Mouse (Mus musculus) CD8-positive naive resting alpha-beta T cell, adult 2 months (primary cell): ENCODE measurements around the gene Nr2f1.
"Not testable (repeated sequence)": the region's sequence is repeated elsewhere in the genome, so short reads cannot be mapped to it uniquely, and the experiment has no call there.

Experiments used
- DNase-seq, 2 experiments: peaks; one replicate each; pipeline ENCODE4 v3.0.0; 2022; ENCODE audit warnings: low read depth in 2 of 2, low spot score in 2 of 2

Nr2f1 gene

DNA sequence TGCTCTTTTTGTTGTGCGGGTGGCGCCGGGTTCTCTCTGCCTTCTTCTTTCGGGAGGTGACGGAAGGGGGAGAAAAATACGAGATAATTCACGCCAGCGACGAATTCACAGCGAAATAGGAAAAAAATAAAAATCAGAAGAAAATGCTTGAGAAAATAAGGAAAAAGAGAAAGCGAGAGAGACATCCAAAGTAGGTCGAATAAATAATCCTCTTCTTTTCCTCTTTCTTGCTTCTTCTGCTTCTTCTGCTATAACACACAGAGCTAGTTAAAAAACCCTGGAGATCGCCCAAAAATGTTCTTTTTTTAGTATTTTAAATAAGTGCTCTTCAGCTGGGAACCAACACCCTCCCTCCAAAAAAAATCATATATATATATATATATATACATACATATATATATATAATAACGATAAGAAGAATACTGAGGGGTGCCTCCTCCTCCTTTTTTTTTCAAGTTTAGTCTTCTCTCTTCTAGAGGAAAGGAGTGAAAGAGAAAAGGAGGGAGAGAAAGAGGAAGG lies at the start of gene Nr2f1:
Gene Nr2f1, minus strand, starts transcription at position 116 of the 519 bp plus-strand sequence.
- no peak for DNase-seq

DNA sequence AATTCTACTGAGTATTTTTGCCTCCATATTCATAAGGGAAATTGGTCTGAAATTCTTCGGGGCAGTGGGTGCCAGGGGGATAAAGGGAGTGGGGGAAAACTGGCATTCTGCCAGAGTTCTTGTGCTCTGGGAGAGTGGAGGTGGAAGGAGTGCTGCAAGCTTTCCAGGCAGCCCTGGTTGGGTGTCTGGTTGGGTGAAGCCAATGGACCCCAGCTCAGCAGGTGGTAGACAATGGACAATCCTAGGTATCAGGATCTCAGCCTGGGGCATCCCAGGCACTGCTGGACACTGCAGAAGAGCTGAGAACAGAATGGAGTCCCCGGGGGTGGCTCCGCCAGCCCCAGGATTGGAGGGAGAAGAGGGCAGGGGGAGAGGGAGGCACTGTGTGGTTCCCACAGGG lies 22.1 kb upstream of the Nr2f1 start:
- no peak for DNase-seq

DNA sequence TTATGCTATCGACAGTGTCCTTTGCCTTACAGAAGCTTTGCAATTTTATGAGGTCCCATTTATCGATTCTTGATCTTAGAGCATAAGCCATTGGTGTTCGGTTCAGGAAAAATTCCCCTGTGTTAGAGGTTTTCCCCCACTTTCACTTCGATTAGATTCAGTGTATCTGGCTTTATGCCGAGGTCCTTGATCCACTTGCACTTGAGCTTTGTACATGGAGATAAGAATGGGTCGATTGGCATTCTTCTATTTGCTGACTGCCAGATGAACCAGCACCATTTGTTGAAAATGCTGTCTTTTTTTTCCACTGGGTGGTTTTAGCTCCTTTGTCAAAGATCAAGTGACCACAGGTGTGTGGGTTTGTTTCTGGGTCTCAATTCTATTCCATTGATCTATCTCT lies 20.7 kb upstream of the Nr2f1 start:
- DNase-seq, result not testable (repeated sequence)

DNA sequence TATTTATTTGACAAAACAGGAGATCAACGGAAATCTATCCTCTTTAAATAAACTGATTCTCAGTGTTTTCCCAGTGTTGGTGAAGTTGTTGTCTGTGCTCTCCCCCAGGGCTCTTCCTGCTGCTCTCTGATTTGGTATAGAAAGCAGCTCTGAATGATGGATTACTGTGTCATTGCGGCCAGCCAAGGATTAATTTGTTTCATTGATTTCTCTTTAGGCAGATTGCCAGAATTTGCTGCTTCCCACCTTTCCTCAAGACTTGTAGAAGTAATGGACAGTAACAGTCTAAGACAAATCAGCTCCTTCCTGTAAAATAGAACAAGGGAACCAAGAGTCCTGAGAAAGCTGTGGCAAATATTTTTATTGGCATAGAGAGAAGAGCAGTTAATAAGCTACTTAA lies 15.7 kb upstream of the Nr2f1 start:
- no peak for DNase-seq

DNA sequence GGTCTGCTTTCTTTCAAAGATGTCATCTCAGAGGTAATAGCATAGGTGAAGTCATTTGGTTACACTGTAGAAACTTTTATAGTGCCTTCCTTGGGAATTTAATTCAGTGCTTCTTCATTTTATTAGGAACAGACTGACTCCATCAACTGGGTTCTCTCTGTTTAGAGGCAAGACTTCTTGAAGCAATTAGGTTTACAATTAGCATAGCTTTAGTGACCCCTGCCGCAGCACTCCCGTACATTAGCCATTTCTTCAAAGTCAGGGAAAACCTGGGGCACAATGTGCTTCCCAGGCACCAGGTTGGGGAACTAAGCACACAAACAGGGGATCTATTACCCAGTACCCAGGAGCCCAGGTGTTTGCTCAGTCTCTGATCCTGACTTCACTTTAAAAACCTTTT lies 13.6 kb upstream of the Nr2f1 start:
- DNase-seq, result no peak

DNA sequence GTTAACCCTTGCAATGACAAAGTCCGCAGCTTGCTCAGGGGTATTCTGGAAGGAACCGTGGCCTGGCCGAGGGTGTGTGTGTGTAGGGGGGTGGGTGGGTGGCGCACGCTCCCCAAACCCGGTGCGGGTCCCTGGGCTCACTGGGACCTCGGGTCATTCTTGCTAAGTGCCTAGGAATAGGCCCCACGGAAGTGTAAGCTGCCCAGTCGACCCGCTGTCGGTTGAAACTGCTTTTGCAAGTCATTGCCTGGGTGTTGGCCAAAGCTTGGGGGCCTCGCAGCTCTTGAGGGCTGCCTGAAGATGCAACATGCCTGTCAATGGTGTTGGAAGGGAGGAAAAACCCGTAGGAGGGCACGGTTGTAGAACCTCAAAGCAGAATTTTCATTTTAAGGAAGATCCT lies 12.6 kb upstream of the Nr2f1 start:
- DNase-seq, result no peak

DNA sequence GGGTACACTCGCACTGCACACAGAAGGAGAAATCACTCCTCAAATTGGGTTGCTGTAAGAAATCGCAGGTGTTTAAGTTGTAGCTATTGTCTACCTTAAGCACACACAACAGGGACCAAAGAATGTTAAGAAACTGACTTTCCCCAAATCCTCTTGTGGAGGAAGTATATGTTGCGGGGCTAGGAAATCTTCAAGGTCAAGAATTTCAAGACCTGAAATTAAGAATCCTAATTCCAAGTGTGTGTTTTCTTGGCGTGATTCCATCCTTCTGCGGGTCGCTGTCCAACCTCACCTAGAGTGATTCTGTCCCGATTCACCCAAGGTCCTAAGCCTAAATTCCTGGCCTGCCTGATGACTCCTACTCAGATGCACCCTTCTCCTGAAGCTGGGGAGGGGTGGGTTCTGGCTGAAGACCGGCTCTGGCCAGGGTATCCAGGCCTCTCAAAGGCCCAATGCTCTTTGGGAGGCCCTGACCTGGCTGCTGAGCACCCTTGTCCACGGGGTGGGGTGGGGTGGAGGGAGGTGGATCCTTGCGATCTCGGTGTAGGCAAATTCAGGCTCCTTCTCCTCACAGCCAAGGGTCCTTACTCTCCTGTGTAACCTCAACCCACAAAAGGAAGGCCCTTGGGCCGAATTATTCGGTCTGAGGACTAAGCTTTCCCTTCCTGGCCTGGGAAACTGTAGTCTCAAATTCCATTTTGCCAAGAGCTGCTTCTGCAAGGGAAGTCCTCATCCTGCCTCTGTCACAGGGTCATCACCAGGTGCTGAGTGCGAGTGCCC lies 11.9 kb upstream of the Nr2f1 start:
- no peak for DNase-seq

DNA sequence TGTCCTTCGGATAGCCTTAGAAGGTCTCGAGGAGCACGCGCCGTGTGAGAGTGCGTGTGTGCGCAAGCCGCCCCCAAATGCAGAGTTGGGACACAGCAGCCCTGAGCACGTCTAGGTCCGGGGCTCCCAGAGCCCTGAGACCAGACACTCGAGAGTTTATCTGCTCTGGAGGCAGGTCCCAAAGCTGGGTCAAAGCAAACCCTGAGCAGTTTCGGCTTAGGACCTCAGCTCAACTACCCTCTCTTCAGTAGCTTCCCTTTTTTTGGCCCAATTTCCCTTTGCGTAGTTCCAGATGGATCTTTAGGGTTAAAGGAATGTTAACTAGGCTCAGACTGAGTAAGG lies 11.2 kb upstream of the Nr2f1 start:
- no peak for DNase-seq

DNA sequence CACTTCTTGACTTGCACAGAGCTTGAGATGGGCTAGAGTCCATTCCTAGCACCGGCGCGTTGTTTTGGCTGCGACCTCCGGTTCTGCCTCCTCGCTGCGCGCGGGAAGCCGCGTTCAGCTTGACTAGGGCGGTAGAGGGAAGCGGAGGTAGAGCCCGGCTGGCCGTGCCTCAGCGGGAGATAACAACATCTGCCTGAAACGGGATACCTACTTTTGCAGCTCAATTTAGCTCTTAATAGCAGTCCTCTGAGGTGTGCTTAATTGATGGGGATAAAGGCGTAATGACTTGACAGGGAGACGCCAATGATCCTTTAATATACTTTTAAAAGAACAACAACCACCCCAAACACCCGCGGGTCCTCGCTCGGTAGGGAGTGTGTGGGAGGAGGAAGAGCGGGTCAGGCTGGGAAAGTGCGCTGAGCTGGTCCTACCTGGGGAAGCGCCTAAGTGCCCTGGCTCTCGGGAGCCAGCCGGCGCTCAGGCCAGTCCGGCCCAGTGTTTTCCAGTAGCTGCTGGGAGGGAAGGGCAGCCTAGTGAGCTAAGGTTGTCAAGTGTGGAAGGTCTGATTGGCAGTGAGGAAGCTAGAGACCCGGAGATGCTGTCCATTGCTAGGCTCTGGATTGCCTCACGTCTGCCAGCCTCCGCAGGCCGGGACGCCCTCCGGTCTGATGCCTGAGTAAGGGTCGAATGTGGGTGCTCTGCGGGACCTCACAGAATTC lies 10.6 kb upstream of the Nr2f1 start:
- no peak for DNase-seq

DNA sequence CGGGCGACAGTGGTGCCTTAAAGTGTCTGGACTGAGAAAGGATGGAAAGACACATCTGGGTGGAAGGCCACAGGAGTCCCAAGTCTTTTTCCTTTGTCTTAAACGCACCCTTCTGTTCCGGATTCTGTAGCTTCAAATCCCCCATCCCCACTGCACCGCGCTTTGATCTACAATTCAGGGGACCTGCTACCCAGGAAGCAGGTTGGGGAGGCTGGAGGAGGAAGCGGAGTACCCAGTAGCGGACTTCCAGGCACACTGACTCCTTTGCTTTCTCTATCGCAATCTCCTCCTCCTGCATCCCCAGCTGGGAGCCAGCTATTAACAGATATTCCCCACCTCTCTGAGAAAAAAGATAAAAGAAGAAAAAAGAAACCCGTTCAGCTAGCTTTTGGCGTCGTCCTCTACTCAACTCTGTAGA lies 10.1 kb upstream of the Nr2f1 start:
- no peak for DNase-seq

DNA sequence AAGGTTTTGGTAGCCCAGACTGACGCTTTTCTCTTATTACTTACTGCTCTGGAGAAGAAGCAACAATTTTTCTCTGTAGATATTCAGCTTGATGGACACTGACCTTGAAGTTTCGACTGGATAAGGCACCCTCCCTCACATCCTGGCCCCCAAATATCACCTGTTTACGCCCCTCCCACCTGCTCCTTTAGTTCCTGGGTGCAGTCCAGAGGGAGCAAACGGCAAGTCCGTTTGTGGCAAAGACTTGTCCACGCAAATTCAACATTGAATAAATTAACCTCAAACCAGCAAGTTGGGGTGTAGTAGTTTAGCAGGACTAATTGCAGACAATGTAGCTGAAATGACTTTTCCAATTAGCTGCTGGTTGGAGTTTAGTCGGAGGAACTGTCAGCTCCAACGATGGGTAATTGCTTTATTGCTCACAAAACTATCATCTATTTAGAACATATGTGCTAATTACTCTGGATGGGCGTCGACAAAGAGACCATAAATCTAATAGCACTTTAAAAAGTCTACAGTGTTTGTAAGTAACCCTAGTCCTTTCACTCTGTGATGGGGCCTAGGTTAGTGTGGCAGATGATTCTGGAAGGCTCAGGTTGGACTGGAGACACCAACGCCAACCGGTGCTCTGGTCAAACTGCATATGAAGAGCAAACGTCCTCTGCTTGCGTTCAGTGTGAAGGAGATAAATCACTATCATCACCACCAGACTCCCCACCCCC lies 9.3 kb upstream of the Nr2f1 start:
- DNase-seq, result no peak

DNA sequence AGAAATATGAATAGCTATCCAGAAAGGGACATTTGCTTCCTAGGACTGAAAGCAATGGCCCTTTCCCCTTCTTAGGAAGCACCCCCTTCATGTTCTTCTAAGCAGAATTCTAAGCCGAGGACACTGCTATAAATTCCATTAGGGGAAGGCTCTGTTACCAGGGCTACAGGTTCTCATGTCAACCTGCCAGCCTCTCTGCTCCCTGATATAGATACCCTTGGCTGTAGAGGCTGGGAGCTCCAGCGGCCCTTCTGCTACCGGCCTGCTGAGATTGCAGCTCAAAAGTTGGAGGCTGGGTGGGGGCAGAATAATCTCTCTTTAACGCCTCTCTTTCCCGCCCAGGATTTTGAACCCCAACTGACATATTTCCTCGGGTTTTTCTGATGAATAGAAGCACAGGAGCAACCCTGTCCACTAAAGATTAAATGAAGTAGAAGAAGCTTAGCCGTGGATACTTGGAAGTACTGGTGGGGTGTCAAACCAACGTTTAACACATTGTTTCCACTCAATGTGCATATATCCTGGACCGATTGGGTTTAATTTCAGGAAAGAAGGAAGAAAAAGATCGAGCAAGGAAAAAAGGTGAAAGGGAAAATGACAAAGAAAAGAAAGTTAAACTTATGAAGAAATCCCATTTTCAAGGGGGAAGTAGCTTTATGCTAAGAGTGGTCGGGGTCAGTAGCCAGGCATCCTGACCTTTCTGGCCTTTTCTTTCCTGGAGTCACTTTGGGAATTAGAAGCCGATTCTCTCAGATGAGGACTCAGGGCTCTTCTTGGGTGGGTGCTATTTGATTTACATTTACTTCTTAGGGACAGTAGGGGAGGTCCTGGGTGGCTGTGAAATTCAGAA lies 8.5 kb upstream of the Nr2f1 start:
- DNase-seq, result no peak

DNA sequence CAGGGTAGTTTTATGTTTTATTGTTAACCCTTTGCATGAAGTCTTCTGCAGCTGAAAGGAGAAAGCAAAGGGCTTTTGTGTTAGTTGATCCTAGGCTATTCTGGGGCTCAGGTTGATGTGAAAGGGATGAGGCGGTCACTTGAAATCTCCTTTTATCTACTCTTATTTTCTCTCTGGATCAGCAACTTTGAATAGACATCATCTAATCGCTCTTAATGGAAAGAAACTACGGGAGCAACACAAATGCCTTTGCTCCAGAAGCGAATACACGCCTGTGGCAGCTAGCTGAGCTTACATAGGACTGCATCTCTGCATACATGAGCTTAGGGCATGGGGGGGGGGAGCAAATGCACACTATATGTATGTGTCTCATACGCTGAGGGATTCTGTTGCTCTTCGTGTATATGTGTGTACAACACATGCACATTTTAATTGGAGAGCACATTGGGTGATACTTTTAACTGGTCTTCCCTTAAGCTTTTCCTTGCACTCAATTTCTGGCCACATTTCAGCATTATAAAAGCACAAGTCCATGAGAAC lies 7.4 kb upstream of the Nr2f1 start:
- DNase-seq, result no peak

DNA sequence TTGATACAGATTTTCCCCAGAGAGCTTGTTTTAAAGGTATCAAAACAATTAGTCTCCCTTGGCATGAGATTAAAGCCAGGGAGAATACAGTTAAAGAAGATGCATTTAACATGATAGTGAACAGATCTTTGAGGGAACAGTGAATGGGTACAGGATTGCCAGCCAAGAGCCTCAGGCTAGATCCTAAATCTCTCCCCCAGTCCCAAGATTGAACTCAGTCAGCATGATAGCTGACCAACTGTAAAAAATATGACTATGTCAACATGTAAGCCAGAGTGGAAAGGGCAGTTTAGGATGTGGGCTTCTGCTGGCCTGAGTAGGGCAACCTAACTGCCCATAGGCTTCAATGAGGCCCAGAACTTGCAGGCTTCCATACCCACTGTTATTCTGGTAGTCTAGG lies 5.9 kb upstream of the Nr2f1 start:
- DNase-seq, result no peak

DNA sequence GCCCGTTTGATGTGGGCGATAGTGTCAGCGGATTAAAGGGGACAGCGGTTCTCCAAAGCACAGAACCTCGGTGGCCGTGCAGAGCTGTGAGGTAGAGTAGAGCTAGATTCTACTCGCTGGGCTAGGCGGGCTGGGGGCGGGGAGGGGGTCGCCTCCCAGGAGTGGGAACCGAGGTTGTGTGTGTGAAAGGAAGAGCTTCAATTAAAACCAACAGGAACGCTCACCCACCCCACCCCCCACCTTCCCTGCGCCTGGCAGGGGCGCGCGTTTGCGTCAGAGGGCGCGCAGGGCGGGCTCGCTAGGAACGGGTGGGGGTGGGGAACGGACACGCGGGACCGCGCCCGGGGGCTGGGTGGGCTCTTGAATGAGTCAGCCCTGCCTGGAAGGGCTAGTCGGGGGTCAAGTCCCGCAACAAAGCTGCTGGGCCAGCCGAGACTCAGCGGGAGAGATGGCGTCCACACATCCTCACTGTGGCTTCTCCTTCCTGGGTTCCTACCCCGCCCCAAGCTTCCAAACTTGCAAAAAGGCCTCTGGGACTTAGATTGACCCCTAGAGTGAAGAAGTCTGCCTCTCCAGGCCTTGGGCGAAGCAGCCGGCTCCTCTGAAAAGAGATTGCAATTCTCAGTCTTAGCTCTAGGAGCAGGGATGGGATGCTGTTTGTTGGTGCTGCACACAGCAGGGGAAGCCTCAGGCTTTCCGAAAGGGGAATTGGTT lies 3.9 kb upstream of the Nr2f1 start:
- no peak for DNase-seq

DNA sequence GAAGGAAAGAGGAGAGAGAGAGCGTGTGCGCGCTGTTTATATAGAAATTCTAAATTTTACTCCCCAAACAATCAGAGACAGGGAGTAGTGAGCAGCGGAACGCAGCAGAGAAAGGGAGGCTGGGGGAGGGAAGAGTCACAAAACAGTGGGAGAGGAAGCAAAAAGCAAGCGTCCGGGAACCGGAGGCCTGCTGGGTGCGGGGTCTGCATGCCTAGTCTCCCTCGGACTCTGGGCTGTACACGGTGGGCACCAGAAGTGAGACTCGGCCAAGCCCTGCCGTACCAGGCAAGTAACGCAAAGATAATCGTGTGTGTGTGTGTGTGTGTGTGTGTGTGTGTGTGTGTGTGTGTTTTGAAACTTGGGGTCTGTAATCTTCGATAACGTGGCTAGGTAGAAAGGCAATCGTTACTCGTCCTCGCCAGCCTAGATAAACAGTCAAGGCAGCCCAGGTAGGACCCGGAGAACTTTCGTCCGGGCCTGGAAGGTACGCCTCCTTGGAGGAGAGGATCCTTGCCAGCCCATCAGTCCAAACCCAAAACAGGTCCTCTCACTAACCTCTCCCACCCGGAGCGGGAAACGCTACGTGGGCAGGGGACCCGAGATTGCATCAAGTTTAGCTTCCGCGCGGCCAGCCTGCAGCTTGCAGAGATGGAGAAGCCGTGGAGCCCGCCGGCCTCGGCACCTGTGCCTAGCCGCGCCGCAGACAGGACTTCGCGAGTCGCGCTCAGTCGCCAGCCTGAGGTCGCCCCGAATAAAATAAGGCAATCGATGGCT lies 3.2 kb upstream of the Nr2f1 start:
- DNase-seq, result no peak

DNA sequence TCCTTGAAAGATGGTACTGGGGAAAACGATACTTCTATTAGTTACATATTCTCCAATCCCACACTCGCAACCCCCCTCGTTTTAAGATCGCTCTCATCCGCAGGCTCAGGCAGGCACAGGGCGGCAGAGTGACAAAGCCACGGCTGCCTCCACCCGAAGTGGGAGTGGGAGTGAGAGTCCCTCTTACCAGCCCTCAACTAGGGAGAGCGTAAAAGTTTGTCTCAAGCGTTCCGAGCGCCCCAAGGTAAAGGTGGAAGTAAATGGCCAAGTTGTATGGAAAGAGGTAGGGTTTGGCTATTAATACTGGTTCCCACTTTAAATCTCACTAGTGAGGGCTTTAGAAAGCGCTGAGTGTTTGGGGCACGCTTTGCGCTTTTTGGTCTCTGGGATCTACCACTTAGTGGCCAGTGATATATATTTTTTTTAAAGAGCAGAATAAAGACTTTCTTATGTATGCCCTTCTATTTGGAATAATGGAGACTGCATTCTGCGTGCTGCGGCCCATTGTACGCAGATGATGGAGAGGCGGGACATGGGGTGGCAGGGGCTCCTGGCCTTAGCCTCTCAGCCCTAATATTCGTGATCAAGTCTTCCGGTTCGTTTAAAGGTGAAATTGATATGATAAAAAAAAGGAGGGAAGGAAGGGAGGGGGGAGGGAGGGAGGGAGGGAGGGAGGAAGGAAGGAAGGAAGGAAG lies 2.5 kb upstream of the Nr2f1 start:
- no peak for DNase-seq

DNA sequence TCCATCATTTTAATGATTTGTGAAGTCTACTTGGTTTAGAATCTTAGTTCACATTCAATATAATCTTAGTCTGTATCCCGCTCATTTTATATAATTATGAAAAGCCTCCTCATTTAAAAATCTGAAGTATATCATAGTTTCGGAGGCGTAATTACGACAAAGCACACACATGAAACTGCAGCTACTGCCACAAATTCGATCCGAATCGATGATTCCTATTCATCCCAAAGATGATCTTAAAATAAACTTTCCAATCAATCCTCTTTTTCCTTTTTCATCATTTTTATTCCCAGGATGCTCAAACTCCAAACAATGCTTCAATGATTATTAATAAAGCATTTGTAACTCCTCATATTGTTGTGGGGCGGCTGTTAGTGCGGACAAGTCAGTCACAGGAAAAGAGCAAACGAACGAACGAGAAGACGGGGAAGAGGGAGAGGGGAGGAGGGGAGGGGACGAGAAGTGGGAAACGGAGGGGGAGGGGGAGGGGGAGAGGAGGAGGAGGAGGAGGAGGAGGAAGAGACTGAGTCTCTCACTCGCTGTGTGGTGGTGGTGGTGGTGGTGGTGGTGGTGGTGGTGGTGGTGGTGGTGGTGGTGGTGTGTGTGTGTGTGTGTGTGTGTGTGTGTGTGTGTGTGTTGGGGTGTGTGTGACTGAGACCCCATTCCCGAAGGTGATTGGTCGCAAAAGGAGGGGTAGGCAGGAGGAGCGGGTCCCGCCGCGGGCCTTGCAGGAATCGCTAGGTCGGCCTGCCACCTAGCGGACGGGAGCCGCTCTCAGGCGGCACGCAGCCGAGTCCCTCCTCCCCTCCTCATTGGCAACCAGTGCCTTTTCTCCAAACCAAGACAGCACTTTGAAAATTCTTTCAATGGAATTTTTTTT lies 1.7 kb upstream of the Nr2f1 start:
- DNase-seq, result no peak
